Mouse (Mus musculus) heart, embryonic 14.5 days (tissue): ENCODE results near the gene Galr2. TPM values are rescaled to one million over a fixed set of nuclear protein-coding genes. Genes with fewer than 3 reads are reported as not detected.

Source experiments
- ATAC-seq: fragments of 200-750 bp; cut with Nextera tagmentation; 2 replicates; pipeline ENCODE4 v1.8.0; 2017; ENCODE audit warnings: low read depth, moderate TSS enrichment; ENCODE audit not compliant: insufficient number of reproducible peaks, insufficient read depth, low FRiP score
- H3K27ac ChIP-seq, 2 experiments: fragments of 200-500 bp in 1 of 2; fragments of 300-500 bp in 1 of 2; sonication (generic) in 1 of 2; replicated peaks in 1 of 2; 2 replicates each; pipeline ENCODE4 v1.5.1; 2012 to 2014; ENCODE audit warnings: low read depth in 2 of 2, low read length in 2 of 2, control low read depth in 1 of 2, mild to moderate bottlenecking in 1 of 2, mixed read lengths in 1 of 2; ENCODE audit not compliant: control insufficient read depth in 1 of 2, insufficient read depth in 1 of 2
- H3K27me3 ChIP-seq: fragments of 300-500 bp; sonication (generic); 2 replicates; pipeline ENCODE4 v1.6.1; 2014; ENCODE audit warnings: mild to moderate bottlenecking, low read length, control low read depth; ENCODE audit not compliant: control insufficient read depth, insufficient read depth
- H3K36me3 ChIP-seq: fragments of 300-500 bp; sonication (generic); 2 replicates; pipeline ENCODE4 v1.6.1; 2014; ENCODE audit warnings: mild to moderate bottlenecking, control low read depth, low read length, mixed read lengths; ENCODE audit not compliant: control insufficient read depth, insufficient read depth
- H3K4me1 ChIP-seq, 2 experiments: fragments of 200-500 bp in 1 of 2; fragments of 300-500 bp in 1 of 2; sonication (generic) in 1 of 2; 2 replicates each; pipeline ENCODE4 v1.6.1; 2012 to 2014; ENCODE audit warnings: low read length in 2 of 2, control low read depth in 1 of 2, mixed read lengths in 1 of 2; ENCODE audit not compliant: control insufficient read depth in 2 of 2, insufficient read depth in 2 of 2
- H3K4me2 ChIP-seq: fragments of 300-500 bp; sonication (generic); 2 replicates; pipeline ENCODE4 v1.6.1; 2014; ENCODE audit warnings: mild to moderate bottlenecking, low read length
- H3K4me3 ChIP-seq, 2 experiments: fragments of 200-500 bp in 1 of 2; fragments of 300-500 bp in 1 of 2; sonication (generic) in 1 of 2; 2 replicates each; pipeline ENCODE4 v1.5.1; 2012 to 2014; ENCODE audit warnings: low read length in 2 of 2, mild to moderate bottlenecking in 2 of 2, control low read depth in 1 of 2, low read depth in 1 of 2, moderate library complexity in 1 of 2; ENCODE audit not compliant: control insufficient read depth in 1 of 2, insufficient read depth in 1 of 2
- H3K9ac ChIP-seq: fragments of 300-500 bp; sonication (generic); 2 replicates; pipeline ENCODE4 v1.6.1; 2014; ENCODE audit warnings: mild to moderate bottlenecking, low read length
- H3K9me3 ChIP-seq: fragments of 300-500 bp; sonication (generic); 2 replicates; pipeline ENCODE4 v1.6.1; 2016; ENCODE audit warnings: low read length, control low read depth; ENCODE audit not compliant: control insufficient read depth
- WGBS: fragments of 180-500 bp; shearing (Covaris S2); extraction: QIAGEN DNeasy Blood & Tissue Kit; methylation state at CpG from one replicate; pipeline ENCODE4 v1.1.7; 2014; 5-methylcytosine and 5-hydroxymethylcytosine counted together
- polyA plus RNA-seq: library from polyadenylated mRNA; unstranded; fragments of >200 nt; fragmentation: Nextera tagmentation; extraction: Ambion mirVana; gene quantifications from 2 replicates; pipeline ENCODE4 v1.2.1, GENCODE M21; 2014

Gene Galr2
- polyA plus RNA-seq, 1 experiment from 2014 or later: not detected

DNA sequence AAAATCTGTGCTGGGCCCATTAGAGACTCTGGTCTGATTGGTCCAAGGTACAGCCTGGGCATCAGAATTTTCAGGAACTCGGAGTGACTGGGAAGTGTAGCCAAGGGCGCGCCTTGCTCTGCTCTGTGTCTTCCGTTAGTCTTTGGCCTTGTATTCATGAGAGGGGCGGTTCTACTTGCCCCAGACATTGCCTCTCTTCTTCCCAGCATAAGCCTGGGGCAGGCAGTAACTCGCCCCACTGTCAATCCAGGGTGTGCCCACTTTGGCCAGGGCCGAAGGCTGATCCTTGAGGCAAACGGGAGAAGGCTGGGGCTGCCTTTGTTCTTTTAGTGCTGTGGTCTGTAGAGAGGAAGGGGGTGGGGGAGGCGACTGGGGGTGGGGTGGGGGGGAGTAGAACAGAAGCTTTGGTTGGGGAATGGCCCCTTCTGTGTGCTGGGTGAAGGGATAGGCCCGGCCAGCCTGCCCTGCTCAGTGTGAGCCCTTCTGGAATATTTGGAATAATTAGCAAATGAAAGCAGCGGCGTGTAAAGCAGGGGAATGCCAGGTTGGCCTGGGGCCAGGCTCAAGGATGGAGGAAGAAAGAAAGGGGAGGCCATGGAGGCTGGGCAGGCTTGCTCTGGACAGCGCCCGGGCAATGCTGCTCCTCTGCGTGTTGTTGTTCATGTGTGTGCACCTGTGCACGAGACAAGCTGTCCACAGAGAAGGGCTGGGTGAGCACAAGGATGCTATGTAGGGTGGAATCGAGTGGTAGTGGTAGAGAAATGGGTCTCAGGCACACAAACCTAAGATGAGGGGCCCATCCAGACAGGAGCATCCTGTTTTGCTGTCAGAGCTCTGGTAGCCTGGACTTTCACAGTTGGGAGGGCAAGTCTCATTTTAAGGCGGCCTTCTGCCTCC, 48.8 kb downstream of the Galr2 start:
- Histone ChIP-seq H3K9me3 (no peaks in the 10 kb centered on the region), H3K4me2 (no peak overlapping the region), H3K4me1 (peaks cover 11 to 19% of the 10 kb centered on the region in 2 experiments), H3K4me3 (no peak overlapping the region), H3K27me3 (peaks cover 18% of the 10 kb centered on the region), H3K36me3 (no peaks in the 10 kb centered on the region), H3K27ac (no peak overlapping the region), H3K9ac (no peak overlapping the region)
- no peak; the same call in 1 of the 2 replicates for ATAC-seq
- 51% methylated on average over 18 of the region's 18 CpGs for whole genome bisulfite sequencing

DNA sequence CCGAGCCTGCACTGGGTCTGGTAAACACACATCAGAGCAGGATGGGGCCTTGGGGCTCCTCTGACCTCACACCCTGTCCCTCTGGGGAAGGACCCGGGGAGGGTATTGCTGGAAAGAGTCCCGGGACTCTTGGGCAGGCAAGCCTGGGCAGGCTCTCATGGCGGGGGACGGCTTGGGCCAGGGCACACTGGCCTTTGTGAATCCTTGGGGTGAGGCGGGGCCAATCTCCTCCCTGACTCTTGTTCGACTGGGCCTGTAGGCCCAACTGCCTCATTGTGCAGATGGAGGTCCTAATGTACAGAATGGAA, 49.4 kb downstream of the Galr2 start:
- Histone ChIP-seq H3K4me2 (no peak overlapping the region), H3K9ac (no peak overlapping the region), H3K9me3 (no peaks in the 10 kb centered on the region), H3K4me1 (peaks cover 15 to 25% of the 10 kb centered on the region in 2 experiments), H3K27ac (no peak overlapping the region), H3K27me3 (peaks cover 24% of the 10 kb centered on the region), H3K4me3 (no peak overlapping the region), H3K36me3 (no peaks in the 10 kb centered on the region)
- no peak for ATAC-seq
- WGBS: 79% methylated on average over 7 of the region's 7 CpGs

DNA sequence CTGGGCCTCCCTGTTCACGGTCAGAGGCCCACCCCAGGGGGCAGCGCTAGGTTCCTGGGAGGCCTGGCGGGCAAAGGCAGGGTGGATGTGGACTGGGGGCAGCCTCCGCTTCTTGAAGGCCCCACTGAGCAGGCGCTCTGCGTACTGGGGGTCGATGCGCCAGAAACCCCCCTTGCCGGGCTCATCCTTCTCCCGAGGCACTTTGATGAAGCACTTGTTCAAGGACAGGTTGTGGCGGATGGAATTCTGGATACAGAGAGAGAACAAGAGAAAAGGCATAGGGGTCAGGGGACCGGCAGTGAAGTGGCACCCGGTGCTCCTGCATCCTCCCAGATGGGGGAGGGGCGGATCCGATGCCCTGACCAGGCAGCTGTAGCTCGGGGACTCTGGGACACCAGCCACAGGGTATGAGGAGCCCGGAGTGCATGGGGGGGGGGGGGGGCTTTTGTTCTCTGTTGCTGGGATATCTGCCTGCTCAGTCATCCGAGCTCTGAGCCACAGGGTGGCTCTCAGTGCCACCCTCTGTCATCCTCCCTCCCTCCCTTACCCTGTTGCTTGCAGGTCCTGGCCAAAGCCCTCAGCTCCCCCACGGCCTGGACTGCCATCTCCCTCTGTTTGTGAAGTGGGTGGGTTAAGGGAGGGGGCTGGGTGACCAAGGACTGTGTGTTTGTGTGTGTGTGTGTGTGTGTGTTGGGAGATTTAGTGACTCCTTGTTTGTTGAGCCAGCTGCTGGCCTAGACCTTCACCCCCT, 51.7 kb downstream of the Galr2 start:
- Histone ChIP-seq H3K27me3 (peaks cover 24% of the 10 kb centered on the region), H3K4me3 (no peak overlapping the region), H3K4me2 (no peak overlapping the region), H3K36me3 (no peaks in the 10 kb centered on the region), H3K9ac (peak overlapping the region; percentile 27; the same call in 1 of the 2 replicates), H3K4me1 (peaks cover 17 to 27% of the 10 kb centered on the region in 2 experiments), H3K27ac (no peak overlapping the region), H3K9me3 (no peaks in the 10 kb centered on the region)
- no peak for ATAC-seq
- 49% methylated on average over 18 of the region's 19 CpGs for WGBS

DNA sequence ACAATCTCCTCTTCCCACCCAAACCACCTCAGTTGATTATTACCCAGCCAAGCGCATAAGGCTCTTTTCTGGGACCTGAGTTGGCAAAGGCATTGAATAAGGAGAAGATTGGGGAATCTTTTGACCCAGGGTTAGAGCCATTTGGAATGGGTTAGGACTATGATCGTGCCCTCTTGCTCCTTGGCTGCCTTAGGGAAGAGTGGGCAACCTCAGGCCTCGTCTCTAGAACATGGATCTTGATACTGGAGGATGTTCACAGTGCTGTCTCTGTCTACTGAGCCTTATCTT, 52.2 kb downstream of the Galr2 start:
- no peak overlapping the region for H3K4me2 ChIP-seq
- H3K9ac ChIP-seq: no peak overlapping the region
- no peaks in the 10 kb centered on the region for H3K36me3 ChIP-seq
- no peak overlapping the region for H3K27ac ChIP-seq
- ATAC-seq: no peak
- peaks cover 24% of the 10 kb centered on the region for H3K27me3 ChIP-seq
- peaks cover 17 to 27% of the 10 kb centered on the region in 2 experiments for H3K4me1 ChIP-seq
- no peaks in the 10 kb centered on the region for H3K9me3 ChIP-seq
- WGBS: 93% methylated on average over 3 of the region's 3 CpGs
- no peak overlapping the region for H3K4me3 ChIP-seq

Other genes starting within 250 kb of the Galr2 start
- gene Unc13d, start 203.0 kb upstream of the Galr2 start, polyA plus RNA-seq: 0.66 and 0.69 TPM in 2 replicates
- gene Wbp2, start 193.9 kb upstream of the Galr2 start, polyA plus RNA-seq: 139 and 141 TPM in 2 replicates
- 63.3 and 66.1 TPM in 2 replicates for gene Trim47, start 153.7 kb upstream of the Galr2 start, polyA plus RNA-seq
- 3.8 and 4.8 TPM in 2 replicates for gene Trim65, start 149.8 kb upstream of the Galr2 start, polyA plus RNA-seq
- gene Mrpl38, start 142.1 kb upstream of the Galr2 start, polyA plus RNA-seq: 92.3 and 96.6 TPM in 2 replicates
- 13.6 and 14.9 TPM in 2 replicates for gene Fbf1, start 112.8 kb upstream of the Galr2 start, polyA plus RNA-seq
- gene Ten1, start 82.1 kb upstream of the Galr2 start, polyA plus RNA-seq: 85.1 and 89.4 TPM in 2 replicates
- gene Acox1, start 81.9 kb upstream of the Galr2 start, polyA plus RNA-seq: 36.8 and 39.6 TPM in 2 replicates
- 0.58 and 0.63 TPM in 2 replicates for gene Evpl, start 42.9 kb upstream of the Galr2 start, polyA plus RNA-seq
- 55.5 and 57.7 TPM in 2 replicates for gene Srp68, start 6.7 kb upstream of the Galr2 start, polyA plus RNA-seq
- gene Exoc7, start 26.3 kb downstream of the Galr2 start, polyA plus RNA-seq: 51.1 and 57.8 TPM in 2 replicates
- gene Foxj1, start 54.5 kb downstream of the Galr2 start, polyA plus RNA-seq: 0.07 and 0.12 TPM in 2 replicates
- gene Rnf157, start 132.1 kb downstream of the Galr2 start, polyA plus RNA-seq: 8.3 and 8.4 TPM in 2 replicates
- gene Ubald2, start 153.2 kb downstream of the Galr2 start, polyA plus RNA-seq: 53.4 and 62.9 TPM in 2 replicates
- not detected in 2 replicates for gene Qrich2, start 185.3 kb downstream of the Galr2 start, polyA plus RNA-seq
- 89.8 and 93.4 TPM in 2 replicates for gene Prpsap1, start 213.3 kb downstream of the Galr2 start, polyA plus RNA-seq
- 2.3 and 2.5 TPM in 2 replicates for gene Sphk1, start 250.0 kb downstream of the Galr2 start, polyA plus RNA-seq